Mouse (Mus musculus) heart, adult 2 months (tissue): ENCODE data around the gene Znrf1. TPM values are rescaled to one million over a fixed set of nuclear protein-coding genes. Genes with fewer than 3 reads are reported as not detected.
A peak's percentile ranks its signal among the peaks of the same experiment; 100 is the strongest.

ENCODE experiments used
- DNase-seq, 2 experiments: peaks; one replicate each; pipeline ENCODE4 v3.0.0; 2021
- H3K27ac ChIP-seq: fragments of 200-600 bp; 2 replicates; pipeline ENCODE4 v1.8.1; 2022
- H3K27me3 ChIP-seq: fragments of 200-500 bp; 2 replicates; pipeline ENCODE4 v1.6.1; 2012; ENCODE audit warnings: mild to moderate bottlenecking, low read length, inconsistent platforms, mixed read lengths; ENCODE audit not compliant: control insufficient read depth, insufficient read depth
- H3K36me3 ChIP-seq: fragments of 200-500 bp; 2 replicates; pipeline ENCODE4 v1.6.1; 2012; ENCODE audit warnings: low read length, inconsistent platforms; ENCODE audit not compliant: control insufficient read depth, insufficient read depth
- H3K4me1 ChIP-seq: fragments of 200-500 bp; 2 replicates; pipeline ENCODE4 v1.6.1; 2011; ENCODE audit warnings: low read length; ENCODE audit not compliant: control insufficient read depth, insufficient read depth
- H3K4me3 ChIP-seq: fragments of 200-600 bp; 2 replicates; pipeline ENCODE4 v1.8.1; 2022
- H3K79me2 ChIP-seq: fragments of 200-500 bp; replicated peaks from 2 replicates; pipeline ENCODE4 v1.6.1; 2012; ENCODE audit warnings: mild to moderate bottlenecking, inconsistent platforms, low read length, moderate library complexity, mixed read lengths; ENCODE audit not compliant: control insufficient read depth, insufficient read depth
- H3K9ac ChIP-seq: fragments of 200-500 bp; 2 replicates; pipeline ENCODE4 v1.6.1; 2012; ENCODE audit warnings: low read depth, mild to moderate bottlenecking, control low read depth, inconsistent platforms, low read length, mixed read lengths
- CTCF ChIP-seq: fragments of 200-600 bp; IDR thresholded peaks from 2 replicates; pipeline ENCODE4 v1.8.1; 2022; ENCODE audit warnings: antibody characterized with exemption, mild to moderate bottlenecking, moderate library complexity
- EP300 ChIP-seq: fragments of 200-500 bp; IDR thresholded peaks from 2 replicates; pipeline ENCODE4 v1.6.1; 2011; ENCODE audit warnings: low read depth, low read length, control low read depth; ENCODE audit not compliant: insufficient read depth
- POLR2A ChIP-seq: fragments of 200-500 bp; IDR thresholded peaks from 2 replicates; pipeline ENCODE4 v1.6.1; 2011; ENCODE audit warnings: mild to moderate bottlenecking, low read depth, low read length, control low read depth; ENCODE audit not compliant: insufficient read depth
- WGBS: fragments of 180-500 bp; shearing (Covaris S2); methylation state at CpG from one replicate; pipeline ENCODE4 v1.1.7; 2018; 5-methylcytosine and 5-hydroxymethylcytosine counted together
- intact Hi-C: fragments of 180-260 bp; cut with DNase I; formaldehyde crosslinking; loops from one replicate; pipeline ENCODE4 v1.15.1; 2025
- polyA plus RNA-seq: library from polyadenylated mRNA; depleted of rRNA; stranded (reverse); fragments of >200 nt; gene quantifications from 2 replicates; pipeline ENCODE4 v1.2.3, GENCODE M21; 2012
- total RNA-seq, 2 experiments: library from RNA; stranded (reverse); gene quantifications; 2 replicates each; pipeline ENCODE4 v1.2.3; 2021

Gene Znrf1
- total and polyA plus RNA-seq, 3 experiments: 54.7 to 66.7 (median 59.0) TPM

DNA sequence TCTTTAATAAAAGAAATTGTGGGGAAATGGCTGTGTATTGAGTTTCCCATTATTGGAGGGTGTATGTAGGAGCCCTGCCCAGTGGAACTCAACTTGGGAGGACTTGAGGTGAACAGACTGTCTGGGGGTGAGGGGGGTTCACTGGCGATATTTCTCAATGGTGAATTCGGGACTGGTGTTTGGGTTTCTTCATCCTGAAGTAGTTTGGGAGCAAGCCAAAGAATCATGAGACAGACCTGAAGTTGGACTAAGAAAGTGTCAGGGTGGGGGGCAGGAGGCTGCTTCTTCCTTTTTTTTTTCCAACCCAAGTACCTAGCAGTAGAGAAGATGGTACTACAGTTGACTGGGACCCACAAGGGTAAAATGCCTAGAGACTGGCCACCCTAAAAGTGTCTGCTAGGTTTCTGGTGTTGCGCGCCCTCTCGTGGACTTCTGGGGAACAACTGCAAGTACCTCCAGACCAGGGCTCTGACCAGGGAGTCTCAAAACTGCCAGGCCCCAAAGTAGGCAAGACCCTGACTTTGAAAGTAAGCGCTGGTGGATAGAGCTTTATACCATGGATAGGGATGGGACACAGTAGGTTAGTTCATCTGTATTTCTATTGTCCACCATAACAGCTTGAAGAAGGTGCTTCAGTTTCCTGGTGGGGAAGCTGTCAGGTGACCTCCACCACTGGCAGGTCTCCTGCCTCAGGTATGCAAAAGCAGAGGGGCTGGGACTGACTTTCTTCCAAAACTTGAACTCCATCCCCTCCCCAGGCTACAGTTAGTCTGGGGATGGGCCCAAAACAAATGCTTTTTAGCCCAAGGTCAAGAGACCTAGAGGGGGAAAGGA lies 90.0 kb downstream of the Znrf1 start:
- peak; percentile 76 to 83 for DNase-seq
- intact Hi-C loops: loop anchor here (1.0 to 5.0 kb wide), 5 partner anchors 37 to 284 kb away; partner anchors contain the start of gene Znrf1
- Histone ChIP-seq H3K36me3 (peaks cover 8% of the 10 kb centered on the region), H3K4me3 (no peak overlapping the region), H3K4me1 (peaks cover 17% of the 10 kb centered on the region), H3K9ac (no peak overlapping the region), H3K79me2 (no peaks in the 10 kb centered on the region), H3K27ac (peak overlapping the region; percentile 90), H3K27me3 (no peaks in the 10 kb centered on the region)
- WGBS: 23% methylated on average over 6 of the region's 6 CpGs
- TF ChIP-seq EP300 (peak; percentile 86; the same call in 1 of the 2 replicates), CTCF (peak; percentile 92), POLR2A (no peak)

DNA sequence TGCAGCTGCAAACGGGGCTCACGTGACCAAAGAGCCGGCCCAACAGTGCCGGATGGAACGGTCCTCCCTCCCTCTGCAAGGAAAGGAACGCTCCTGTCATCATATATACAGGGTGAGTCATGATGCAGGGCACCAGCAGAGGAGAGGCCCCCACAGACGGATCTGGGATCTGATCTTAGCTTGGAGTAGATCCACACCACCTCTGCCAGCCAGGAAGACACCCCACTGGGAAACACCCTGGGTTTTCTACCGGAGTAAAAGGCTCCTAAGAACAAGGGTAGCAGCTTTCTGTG lies 90.6 kb downstream of the Znrf1 start:
- WGBS: 24% methylated on average over 8 of the region's 8 CpGs
- DNase-seq: no peak
- Histone ChIP-seq H3K9ac (no peak overlapping the region), H3K27me3 (no peaks in the 10 kb centered on the region), H3K79me2 (no peaks in the 10 kb centered on the region), H3K36me3 (peaks cover 5% of the 10 kb centered on the region; the same call in 1 of the 2 replicates), H3K4me1 (peaks cover 15% of the 10 kb centered on the region), H3K27ac (no peak overlapping the region), H3K4me3 (no peak overlapping the region)
- no peak for TF ChIP-seq CTCF
- no peak for TF ChIP-seq POLR2A
- TF ChIP-seq EP300: no peak
- intact Hi-C loops: loop anchor here (1.0 to 5.0 kb wide), 5 partner anchors 36 to 284 kb away; partner anchors contain the start of gene Znrf1

DNA sequence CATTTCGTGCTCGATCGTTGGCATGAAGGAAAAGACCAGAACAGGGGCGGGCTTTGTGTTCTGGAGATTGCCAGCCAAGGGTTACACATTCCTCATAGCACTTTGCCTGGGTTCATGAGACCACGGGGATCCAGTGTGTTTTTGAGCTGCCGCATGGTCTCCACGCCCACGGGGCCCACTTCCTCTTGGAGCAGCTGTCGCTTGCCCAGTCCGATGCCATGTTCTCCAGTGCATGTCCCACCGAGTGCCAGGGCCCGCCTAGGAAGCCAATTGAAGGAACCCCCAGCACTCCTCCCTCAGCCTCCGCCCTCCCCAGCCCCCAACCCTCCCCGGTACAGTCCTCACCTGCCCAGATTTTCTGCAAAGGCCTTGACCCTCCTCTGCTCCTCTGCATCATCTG lies 91.0 kb downstream of the Znrf1 start:
- 80% methylated on average over 14 of the region's 14 CpGs for WGBS
- TF ChIP-seq POLR2A (no peak), CTCF (no peak), EP300 (no peak)
- intact Hi-C loops: loop anchor here (1.0 to 5.0 kb wide), 5 partner anchors 36 to 285 kb away; partner anchors contain the start of gene Znrf1
- Histone ChIP-seq H3K4me1 (peaks cover 11% of the 10 kb centered on the region), H3K9ac (no peak overlapping the region), H3K27ac (no peak overlapping the region), H3K79me2 (no peaks in the 10 kb centered on the region), H3K4me3 (no peak overlapping the region), H3K27me3 (no peaks in the 10 kb centered on the region), H3K36me3 (0 out of 2 replicates have a peak, but pooled peaks cover 5% of the 10 kb centered on the region)
- DNase-seq: no peak

DNA sequence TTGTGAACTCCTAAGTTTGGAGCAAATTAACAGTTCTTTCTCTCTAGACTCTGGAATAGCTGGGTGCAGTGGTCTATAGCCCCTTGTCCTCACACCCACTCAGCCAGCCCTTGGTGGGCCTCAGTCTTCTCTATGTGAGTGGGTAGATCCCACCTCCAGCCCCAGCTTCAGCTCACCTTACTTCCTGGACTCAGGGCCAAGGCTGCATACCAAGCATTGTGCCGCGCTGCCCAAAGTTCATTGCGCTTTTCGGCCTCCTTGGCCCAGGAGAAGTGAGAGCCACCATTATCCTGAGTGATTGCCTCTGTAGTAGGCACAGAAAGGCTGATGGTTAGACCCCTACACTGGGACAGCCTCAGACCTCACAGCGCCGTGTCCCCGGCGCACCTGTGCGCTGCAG lies 92.0 kb downstream of the Znrf1 start:
- no peak overlapping the region for H3K9ac ChIP-seq
- TF ChIP-seq POLR2A: no peak
- no peak for TF ChIP-seq EP300
- TF ChIP-seq CTCF: no peak
- no peaks in the 10 kb centered on the region for H3K79me2 ChIP-seq
- 96% methylated on average over 9 of the region's 9 CpGs for WGBS
- H3K4me1 ChIP-seq: peaks cover 10% of the 10 kb centered on the region
- no peak for DNase-seq
- H3K36me3 ChIP-seq: 0 out of 2 replicates have a peak, but pooled peaks cover 5% of the 10 kb centered on the region
- intact Hi-C loops: loop anchor here (2.0 to 5.0 kb wide), 4 partner anchors 35 to 286 kb away; no protein-coding TSS in a partner anchor
- H3K27ac ChIP-seq: no peak overlapping the region
- no peaks in the 10 kb centered on the region for H3K27me3 ChIP-seq
- no peak overlapping the region for H3K4me3 ChIP-seq

DNA sequence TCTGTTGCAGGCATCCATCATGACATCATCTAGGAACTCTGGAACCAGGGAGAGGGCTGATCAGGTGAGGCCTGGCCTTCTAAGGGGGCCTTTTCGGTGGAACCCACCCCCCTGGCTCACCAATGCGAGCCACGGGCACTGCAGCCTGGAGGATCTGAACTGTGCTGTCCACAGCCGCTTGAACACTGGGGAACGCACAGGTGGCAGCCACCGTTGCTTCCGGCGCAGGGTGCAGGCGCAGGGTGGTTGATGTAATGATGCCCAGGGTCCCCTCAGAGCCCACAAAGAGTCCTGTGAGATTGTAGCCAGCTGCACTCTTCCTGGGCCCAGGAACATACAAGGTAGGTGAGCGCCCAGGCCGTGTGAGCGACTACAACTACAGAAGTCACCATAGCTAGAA lies 92.5 kb downstream of the Znrf1 start:
- DNase-seq: no peak
- Histone ChIP-seq H3K27ac (no peak overlapping the region), H3K4me3 (no peak overlapping the region), H3K79me2 (no peaks in the 10 kb centered on the region), H3K27me3 (no peaks in the 10 kb centered on the region), H3K36me3 (0 out of 2 replicates have a peak, but pooled peaks cover 5% of the 10 kb centered on the region), H3K9ac (no peak overlapping the region), H3K4me1 (peaks cover 10% of the 10 kb centered on the region)
- WGBS: 96% methylated on average over 12 of the region's 12 CpGs
- TF ChIP-seq EP300: no peak
- no peak for TF ChIP-seq CTCF
- no peak for TF ChIP-seq POLR2A
- intact Hi-C loops: loop anchor here (5.0 kb wide), 2 partner anchors 161 to 286 kb away; no protein-coding TSS in a partner anchor

DNA sequence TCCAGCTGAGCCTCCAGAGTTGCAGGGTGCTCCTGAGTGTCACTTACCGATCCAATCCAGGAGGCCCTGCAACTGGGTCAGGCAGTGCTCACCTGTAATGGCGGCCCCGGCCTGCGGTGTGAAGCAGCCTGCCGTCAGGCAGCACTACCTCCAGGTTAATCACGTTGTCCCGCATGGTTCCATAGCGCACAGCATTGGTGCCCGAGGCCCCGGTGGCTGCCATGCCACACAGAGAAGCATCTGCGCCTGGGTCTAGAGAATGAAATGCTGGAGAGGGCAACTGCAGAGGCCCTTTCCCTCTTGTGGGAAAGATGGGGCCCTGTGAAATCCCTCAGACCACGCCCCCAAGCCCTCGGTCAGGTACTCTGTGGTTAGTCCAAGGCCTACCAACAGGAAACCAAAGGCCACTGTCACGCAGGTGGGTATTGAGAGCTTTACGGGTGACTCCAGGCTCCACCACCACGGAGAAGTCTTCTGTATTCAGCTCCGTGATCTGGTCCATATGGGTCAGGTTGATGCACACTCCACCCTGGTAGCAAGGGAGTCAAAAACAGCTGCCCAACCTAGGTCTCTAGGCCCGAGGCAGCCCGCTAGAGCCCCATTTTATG lies 93.1 kb downstream of the Znrf1 start:
- no peak overlapping the region for H3K4me3 ChIP-seq
- WGBS: 90% methylated on average over 19 of the region's 19 CpGs
- 0 out of 2 replicates have a peak, but pooled peaks cover 3% of the 10 kb centered on the region for H3K36me3 ChIP-seq
- no peak for DNase-seq
- H3K27ac ChIP-seq: no peak overlapping the region
- no peaks in the 10 kb centered on the region for H3K27me3 ChIP-seq
- no peaks in the 10 kb centered on the region for H3K79me2 ChIP-seq
- H3K4me1 ChIP-seq: peaks cover 9% of the 10 kb centered on the region
- TF ChIP-seq CTCF: no peak
- no peak for TF ChIP-seq EP300
- TF ChIP-seq POLR2A: no peak
- H3K9ac ChIP-seq: no peak overlapping the region
- intact Hi-C loops: loop anchor here (5.0 kb wide), 2 partner anchors 162 to 287 kb away; no protein-coding TSS in a partner anchor
